Mouse (Mus musculus): Measurements from ENCODE around the gene Havcr2. TPM values are rescaled to one million over a fixed set of nuclear protein-coding genes. Genes with fewer than 3 reads are reported as not detected.
"Not testable (repeated sequence)": the region's sequence is repeated elsewhere in the genome, so short reads cannot be mapped to it uniquely, and the experiment has no call there.

Havcr2 gene
- 0.64 and 0.90 TPM in 2 replicates for total RNA-seq (2021)
- long read RNA-seq, partial matches to known transcripts, result 1 of 2 reads
- long read RNA-seq, other reads (novel, unspliced or antisense), result 1 of 2 reads

DNA sequence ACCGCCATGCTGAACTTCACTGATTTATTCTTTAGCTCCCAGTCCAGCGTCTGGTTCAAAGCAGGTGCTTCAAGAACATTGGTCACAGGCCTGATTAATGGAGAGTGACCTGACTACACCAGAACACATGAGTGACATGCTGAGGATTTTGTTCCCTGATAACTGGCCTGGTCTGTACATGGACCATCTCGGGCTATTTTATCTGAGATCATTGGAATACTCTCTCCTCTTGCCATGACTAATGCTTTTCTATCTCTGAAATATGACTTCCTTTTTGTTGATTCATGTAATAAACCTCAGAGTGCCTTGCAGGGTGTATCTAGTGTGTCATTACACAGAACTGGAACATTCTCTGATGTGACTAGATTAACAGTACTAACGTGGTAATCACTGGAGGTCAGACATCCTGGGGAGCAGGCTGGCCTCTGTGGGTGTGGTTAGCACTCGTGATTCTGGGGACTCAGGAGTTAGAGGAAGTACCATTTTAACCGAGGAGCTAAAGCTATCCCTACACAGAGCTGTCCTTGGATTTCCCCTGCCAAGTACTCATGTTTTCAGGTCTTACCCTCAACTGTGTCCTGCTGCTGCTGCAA is at the start of gene Havcr2:
TSS of gene Havcr2 (plus strand) at position 483 of the 593 bp plus-strand sequence.
- no peak for DNase-seq

DNA sequence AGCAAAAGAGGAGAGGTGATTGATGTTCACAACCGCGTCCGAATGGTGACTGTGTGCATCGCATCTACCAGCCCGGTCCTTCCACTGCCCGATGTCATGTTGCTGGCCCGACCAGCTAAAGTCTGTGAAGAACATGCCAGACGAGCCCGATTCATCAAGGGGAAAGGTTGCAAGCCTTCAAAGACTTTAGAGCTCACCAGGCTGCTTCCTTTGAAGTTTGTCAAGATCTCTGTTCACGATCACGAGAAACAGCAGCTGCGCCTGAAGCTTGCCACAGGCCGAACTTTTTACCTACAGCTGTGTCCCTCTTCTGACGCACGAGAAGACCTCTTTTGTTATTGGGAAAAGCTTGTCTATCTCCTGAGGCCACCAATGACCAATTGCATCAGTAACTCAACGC is 49.7 kb upstream of the Havcr2 start:
- no peak for DNase-seq

DNA sequence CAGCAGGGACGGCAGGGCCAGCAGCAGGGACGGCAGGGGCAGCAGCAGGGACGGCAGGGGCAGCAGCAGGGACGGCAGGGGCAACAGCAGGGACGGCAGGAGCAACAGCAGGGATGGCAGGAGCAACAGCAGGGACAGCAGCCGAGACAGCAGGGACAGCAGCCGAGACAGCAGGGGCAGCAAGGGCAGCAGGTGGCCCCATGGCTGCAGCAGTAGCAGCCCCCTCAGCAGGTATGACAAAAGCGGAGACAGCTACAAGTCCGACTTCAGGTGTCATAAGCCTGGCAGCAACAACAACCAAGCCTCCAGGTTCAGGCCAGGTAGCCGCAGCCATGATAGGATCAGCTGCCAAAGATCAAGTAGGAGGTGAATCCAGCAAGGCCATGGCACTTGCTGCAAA is 48.0 kb upstream of the Havcr2 start:
- no peak for DNase-seq

DNA sequence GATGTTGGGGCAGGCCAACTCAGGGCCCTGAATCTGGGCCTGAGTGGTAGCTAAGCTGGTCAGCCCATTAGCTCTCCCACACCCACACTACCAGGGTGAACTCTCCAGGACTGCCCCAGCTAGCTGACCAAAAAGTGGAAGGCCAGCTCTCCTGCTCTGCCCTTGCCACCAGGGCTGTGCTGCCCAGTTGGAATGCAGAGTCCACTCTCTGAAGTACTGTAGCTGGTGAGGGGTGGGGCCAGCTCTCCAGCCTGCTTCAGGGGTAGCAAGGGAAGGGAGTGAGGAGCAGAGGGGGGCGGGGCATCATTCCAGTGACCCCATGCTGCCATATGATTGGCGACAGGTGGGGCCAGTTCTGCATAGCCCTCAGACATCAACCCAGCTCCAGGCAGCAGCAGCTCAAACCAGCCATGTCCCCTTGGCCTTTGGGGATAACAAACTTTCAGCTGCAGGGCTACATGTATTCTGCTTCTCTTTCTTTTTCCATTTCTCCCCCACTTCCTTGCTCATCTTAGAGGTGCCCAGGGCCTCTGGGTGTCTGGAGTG is 44.6 kb upstream of the Havcr2 start:
- DNase-seq, result no peak

DNA sequence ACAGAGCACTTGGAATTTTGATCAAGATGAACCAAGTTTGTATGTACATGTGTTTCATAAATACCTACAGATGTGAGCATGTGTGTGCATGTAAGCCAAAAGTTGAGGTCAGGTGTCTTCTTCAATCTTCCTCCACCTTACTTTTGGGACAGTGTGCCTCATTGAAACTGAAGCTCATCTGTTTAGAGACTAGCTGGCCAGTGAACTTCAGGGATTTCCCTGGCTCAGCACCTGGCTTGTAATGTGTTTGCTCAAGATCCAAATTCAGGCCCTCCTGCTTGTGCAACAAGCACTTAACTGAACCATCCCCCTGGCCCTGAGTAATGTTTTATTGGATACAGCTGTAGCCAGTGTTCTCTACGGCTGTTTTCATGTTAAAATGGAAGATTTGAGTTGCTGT is 36.3 kb upstream of the Havcr2 start:
- no peak for DNase-seq

DNA sequence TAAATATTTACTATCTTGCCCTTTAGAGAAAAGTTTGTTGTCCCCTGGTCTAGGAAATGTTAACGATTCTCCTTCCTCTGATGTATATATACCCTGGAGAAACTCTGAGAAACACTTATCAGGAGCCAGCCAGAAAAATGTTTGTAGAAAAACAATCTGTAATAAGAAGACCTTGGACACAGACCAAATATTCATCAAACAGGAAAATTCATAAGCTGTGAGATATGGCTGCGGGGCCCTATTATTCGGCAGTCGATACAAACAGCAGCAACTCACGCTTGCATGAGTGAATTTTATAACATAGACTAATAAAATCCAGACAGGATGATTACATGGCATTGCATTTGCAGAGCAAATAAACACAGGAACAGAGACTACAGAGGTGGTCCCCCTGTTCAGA is 35.9 kb upstream of the Havcr2 start:
- DNase-seq, result no peak

DNA sequence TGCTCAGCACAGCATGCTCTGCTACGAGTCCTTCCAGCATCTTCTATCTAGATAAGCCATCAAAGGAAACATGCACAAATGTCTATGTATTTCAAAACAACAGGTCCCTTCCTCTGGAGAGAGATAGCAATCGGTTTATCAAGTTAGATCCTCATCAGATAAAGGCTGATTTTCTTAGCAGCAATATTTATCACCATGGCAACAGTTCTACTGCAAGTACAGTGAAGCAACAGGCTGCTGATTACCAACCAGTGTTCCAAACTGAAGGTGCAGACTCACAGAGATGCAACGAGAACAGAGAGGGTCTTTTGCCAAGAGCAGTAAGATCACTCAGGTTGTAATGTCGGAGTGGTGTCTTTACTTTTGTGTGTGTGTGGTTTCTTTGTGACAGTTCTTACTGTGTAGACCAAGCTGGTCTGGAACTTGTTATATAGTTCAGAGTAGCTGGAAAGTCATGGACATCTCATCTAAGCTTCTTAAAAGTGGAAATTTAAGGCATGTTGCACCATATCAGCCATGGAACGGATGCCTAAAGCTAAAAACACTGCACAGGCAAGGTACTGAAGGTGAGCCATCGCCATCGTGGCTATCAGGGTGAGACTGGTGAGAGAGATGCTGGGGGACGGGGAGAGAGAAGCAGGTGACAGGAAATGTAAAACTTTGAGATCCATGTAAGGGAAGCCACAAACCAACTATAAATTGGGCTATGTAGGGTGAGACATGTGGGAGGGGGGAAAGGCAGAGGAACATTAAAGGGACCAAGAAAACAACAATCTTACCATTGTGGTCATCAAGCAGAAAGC is 33.4 kb upstream of the Havcr2 start:
- no peak for DNase-seq

DNA sequence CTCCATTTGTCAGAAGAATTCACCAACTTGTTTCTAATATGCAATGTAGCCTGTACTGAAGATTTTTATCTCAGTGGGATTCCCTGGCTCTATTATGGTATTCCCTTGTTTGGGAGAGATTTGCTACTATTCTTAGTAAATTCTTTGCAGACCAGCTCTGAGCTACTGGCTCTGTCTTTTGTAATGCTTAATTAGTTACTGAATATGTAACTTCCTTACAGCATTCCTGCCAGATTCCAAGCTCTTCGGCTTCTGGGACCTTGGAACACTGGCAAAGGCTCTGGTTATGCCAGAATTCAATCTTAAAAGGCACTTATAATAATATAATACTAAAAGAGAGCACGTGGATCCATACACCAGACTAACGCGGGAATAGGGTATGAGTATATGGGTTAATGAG is 26.6 kb upstream of the Havcr2 start:
- not testable (repeated sequence) for DNase-seq

DNA sequence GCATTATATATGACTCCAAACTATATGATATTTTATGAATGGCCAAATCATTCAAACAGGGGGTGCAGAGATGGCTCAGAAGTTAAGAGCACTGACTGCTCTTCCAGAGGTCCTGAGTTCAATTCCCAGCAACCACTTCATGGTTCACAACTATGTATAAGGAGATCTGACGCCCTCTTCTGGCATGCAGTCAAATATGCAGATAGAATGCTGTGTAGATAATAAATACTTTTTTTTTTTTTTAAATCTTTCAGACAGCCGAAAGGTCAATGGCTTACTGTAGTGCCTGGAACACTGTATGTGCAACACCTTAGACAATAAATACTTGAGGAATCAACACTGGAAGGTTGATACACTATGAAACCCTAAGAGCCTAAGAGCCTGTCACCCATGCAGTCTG is 24.6 kb upstream of the Havcr2 start:
- DNase-seq, result no peak

DNA sequence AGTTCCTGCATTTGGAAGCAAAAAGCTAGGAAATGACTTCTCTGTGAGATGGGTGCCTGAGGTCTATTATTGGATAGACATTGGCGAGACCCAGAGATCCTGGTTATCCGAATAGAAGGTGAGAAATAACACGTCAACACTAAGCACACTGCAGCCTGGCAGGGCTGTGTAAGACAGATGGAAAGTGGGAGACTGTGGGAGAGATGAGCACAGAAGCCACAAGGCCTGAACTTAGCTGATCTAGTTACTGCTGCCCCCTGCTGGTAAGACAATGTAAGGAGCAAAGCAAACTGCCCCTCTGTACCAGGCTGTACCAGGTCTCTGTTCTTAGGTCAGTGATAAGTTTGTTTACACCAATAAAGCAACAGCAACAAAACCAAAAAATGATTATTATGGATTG is 23.6 kb upstream of the Havcr2 start:
- peak; percentile 61 for DNase-seq

DNA sequence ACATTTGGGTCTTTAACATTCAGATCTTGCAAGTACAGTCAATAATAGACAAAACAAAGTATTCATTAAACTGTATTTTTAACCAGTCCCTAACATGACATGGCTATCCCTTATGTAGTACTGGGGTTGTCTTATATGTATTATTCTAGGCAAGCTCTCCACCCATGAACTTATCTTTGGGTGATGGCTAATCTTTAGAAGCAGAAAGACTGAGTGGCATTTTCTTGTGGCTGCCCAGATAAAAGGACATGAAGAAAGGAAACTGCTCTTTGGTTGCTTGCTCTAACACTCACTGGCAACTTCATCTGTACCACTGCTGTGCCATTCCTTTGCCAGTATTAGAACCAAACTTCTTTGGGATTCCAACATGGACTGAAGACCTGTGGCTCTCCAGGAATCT is 19.4 kb upstream of the Havcr2 start:
- DNase-seq, result no peak

DNA sequence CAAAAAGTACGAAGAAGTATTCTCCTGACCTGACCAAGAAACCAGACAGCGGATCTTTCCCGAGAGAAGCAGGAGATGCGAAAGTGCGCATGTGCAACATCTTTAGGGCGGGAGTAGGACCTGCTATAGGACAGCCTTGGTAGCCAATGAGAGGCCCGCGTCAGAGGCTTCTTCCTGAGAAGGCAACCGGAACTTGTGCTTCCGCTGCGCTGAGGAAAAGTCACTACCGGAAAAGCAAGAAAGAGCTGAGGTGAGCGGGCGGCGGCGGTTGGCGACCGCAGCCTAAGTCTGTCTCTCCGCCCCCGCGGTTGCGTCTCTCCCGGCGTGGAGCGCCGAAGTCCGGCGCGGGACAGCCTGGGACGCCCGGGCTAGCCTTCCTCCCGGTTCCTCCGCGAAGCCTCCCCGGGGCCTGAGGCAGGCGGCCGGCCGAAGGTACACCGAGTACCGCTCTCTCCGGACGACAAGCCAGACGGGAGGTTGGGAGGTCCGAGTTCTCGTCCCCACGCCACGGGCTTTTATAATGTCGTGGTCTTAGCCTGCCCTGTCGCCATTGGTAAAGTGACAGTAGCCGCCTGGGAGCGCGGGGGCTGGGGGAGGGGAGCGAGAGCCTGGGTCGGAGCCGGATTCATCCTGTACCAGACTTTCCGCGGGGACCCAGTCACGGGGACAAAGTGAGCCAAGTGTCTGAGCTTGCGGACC is 17.8 kb upstream of the Havcr2 start, which contains the start of gene Med7:
TSS of gene Med7 (plus strand) at position 166 of the 699 bp plus-strand sequence.
- DNase-seq, result peak; percentile 89

DNA sequence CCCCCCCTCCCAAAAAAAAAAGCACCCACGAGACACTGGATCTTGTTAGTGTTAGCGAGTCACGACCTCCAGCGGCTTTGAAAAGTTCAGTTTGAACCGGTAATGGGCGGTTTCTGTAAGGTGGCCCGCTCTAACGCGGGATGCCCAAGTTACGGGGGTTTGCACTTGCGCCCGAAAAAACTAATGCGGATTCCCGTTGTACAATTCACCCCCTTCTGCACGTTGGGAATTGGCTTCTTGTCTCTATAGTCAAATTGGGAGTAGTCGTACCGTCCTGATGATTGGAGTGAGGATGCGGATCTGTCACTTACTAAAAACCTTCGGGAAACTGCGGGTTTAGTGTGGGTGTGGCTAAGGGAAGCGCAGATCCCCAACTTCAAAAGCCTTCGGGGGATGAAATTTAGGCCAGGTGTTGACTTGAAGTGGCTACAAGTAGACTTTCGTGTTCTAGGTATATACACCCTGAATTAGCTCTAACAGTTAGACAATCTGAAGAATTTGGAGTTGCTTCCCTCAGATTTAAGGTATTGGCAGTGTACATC is 17.2 kb upstream of the Havcr2 start:
- no peak for DNase-seq

DNA sequence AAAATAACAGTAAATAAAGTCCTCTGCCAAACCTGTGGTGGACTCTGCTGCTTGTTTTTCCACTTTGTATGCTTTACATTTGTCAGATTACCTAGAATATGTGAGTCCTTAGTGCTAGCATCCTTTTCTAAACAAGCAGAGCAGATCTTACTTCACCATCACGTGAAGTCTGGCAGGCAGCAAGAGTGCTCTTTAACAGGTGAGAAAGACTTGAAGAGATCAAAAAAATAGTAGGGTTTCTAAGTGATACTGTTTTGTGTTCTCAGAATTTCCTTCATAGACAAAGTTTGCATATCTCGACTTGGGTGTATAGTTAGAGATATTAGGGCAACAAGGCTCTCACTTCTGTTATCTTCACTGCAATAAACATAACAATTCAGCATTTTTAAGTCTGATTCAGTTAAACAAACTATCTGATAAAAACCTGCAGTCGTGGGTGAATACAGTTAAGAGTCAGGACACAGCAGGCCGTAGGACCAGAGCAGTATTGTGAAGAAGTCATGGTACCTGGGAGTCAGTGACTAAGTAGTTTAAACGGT is 15.7 kb upstream of the Havcr2 start:
- DNase-seq, result no peak

DNA sequence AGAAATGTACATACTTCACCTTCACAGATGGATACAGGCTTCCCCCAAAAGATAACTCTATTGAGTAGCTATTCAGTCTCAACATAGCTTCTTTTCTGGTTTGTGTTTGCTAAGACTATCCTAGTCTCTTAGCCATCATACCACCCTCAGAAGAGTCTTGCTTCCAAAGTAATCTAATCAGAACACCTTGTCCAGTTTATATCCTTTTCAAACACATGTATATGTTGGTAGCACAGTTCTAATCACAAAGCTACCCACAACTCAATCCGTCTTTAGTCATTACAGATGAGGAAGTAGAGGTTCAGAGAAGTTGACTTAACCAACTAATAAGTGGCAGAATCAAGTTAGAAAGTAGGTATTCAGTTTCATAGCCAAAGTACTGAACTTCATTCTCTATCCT is 13.0 kb upstream of the Havcr2 start:
- no peak for DNase-seq

DNA sequence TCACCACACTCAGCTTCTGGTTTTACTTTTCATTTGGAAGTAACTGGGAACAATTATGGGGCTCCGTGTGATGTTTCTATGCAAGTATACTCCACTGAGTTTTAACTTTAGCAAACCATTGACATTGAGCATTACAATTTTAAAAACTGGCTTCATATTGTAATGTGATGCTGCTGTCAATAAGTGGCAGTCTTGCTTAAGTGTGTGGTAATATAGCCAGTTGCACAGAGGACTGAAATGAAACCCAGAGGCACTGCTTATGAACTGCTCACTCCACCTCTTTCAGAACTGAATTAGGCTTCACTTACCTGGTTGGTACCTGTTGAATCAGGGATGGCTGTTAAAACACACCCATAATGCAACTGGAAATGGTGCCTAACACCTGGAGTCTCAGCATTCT is 11.6 kb upstream of the Havcr2 start:
- no peak for DNase-seq

DNA sequence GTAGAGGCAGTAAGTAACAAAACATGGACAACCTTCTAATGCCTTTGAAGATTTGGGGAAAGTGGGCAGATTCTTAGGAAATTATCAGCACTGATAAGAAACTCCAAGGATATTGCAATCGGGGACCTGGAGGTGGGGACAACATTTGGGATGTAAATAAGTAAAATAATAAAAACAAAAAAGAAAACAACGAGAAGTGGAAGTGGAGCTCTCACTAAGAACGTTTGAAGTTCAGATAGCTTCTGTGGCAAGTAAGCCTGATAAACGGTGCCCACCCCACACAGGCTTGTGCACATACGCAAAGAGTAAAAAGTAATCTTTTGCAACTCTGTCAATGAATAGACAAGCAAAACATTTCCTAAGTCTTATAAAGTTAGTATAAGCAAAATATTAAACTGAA is 10.8 kb upstream of the Havcr2 start:
- no peak for DNase-seq

DNA sequence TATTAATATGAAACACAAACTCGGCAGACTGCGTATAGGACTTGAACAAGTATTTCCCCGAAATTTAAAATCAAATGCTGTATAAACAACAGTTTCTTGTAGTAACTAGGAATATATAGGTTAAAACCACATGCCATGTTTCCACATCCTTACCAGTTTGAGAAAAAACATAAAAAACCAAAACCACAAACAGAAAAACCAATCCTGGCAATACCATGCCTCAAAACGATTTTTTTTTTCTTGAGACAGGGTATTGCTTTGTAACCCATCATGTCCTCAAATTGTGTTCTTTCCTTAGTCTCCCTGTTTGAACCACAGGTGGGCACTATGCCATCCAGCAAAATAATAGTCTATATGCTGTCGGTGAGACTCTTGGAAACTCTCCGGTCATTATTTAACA is 8.6 kb upstream of the Havcr2 start:
- DNase-seq, result no peak

DNA sequence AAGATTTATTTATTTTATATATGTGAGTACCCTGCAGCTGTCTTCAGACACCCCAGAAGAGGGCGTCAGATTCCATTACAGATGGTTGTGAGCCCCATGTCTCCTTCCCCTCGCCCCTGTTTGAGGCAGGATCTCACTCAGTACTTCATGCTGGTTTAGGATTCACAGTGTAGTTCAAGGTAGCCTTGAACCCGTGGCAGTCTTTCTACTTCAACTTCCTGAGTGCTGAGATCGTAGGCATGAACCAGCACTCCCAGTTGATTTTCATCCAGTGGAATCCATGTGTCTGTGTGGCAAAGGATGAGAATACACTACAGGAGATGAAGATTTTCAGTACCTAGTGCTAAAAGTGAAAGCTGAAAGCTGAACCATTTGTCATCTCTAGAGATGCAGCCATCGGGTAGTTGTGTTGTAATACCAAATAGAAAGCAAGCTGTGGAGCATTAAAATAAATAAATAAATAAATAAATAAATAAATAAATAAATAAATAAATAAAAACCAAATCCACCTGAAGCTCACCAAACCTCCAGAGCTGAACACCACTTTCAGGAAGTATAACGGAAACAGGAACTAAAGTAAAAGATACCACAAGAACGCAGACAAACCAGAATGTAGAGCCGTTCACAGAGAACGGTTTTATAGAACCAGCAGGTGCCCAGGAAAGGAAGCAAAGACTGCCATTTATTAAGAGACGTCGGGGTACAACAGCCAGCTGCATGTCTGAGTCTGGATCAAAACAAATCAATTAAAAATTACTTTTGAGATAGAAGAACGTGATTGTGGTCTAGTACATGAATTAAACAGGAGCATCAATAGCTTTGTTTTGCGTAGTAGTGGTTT is 6.9 kb upstream of the Havcr2 start:
- no peak for DNase-seq

DNA sequence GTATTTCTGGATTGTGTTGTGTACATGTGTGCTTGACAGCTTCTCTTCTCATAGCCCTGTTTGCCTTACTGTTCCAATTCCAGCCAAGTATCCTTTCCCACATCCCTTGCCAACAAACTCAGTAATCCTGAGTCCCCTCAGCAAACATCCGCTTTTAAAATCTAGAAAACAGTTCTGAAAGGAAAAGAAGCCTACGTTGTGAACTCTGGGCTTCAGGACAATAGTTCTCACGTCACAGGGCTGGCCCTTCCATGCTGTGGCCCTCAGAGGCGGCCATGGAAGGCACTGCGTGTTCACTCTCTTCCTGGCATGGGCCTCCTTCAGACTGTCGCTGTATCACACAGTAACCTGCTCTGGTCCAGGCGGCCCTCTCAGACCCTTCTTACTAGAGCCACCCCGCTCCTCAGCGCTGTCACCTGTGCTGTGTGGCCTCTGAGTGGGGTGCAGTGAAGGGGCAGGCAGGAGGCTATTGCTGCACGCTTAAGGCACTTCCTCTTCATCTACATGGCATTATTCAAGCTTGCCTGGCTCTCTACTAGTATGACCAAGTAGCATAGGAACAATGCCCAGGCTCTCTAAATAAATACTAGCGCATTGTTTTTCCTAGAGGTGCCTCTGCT is 5.2 kb upstream of the Havcr2 start:
- no peak for DNase-seq

DNA sequence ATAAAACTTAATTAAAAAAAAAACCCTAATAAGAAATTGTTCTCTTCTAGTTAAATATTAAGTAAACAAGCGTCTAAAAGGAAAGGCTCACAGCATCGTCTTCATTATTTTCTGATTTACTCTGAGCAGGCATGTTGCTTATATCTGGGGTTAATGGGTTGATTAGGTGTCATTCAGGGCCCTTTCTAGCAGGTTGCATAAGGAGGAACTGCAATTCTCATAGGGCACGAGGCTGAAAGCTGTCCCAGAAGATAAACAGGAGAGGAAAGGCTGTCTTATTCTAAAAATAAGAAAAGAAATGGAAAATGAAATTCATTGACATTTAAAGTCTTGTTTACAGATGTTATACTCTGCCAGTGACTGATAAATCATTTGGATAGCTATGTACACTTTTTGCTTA is 5.2 kb downstream of the Havcr2 start:
- no peak for DNase-seq

All from adrenal gland, postnatal 25 days (tissue).